Mouse (Mus musculus): ENCODE measurements around the gene Prss50. TPM values are rescaled to one million over a fixed set of nuclear protein-coding genes. Genes with fewer than 3 reads are reported as not detected.

The Prss50 gene
- polyA plus RNA-seq, 1 experiment from 2014 or later = 0.94 TPM

Other genes starting within 250 kb of the Prss50 start
- 60.0 and 61.4 TPM in 2 replicates for gene Nradd, start 233.5 kb upstream of the Prss50 start, polyA plus RNA-seq (2015; fragmentation: Nextera tagmentation; extraction: Ambion mirVana)
- gene Nbeal2, start 203.8 kb upstream of the Prss50 start, polyA plus RNA-seq (2015; fragmentation: Nextera tagmentation; extraction: Ambion mirVana) = 4.8 and 5.0 TPM in 2 replicates
- gene Ccdc12, start 201.5 kb upstream of the Prss50 start, polyA plus RNA-seq (2015; fragmentation: Nextera tagmentation; extraction: Ambion mirVana) = 154 and 155 TPM in 2 replicates
- 1.5 and 3.6 TPM in 2 replicates for gene Myl3, start 116.1 kb upstream of the Prss50 start, polyA plus RNA-seq (2015; fragmentation: Nextera tagmentation; extraction: Ambion mirVana)
- gene Pth1r, start 110.8 kb upstream of the Prss50 start, polyA plus RNA-seq (2015; fragmentation: Nextera tagmentation; extraction: Ambion mirVana) = 98.8 and 108 TPM in 2 replicates
- not detected in 2 replicates for gene Prss42, start 59.8 kb upstream of the Prss50 start, polyA plus RNA-seq (2015; fragmentation: Nextera tagmentation; extraction: Ambion mirVana)
- not detected in 2 replicates for gene Prss44, start 44.0 kb upstream of the Prss50 start, polyA plus RNA-seq (2015; fragmentation: Nextera tagmentation; extraction: Ambion mirVana)
- not detected in 2 replicates for gene Prss43, start 31.3 kb upstream of the Prss50 start, polyA plus RNA-seq (2015; fragmentation: Nextera tagmentation; extraction: Ambion mirVana)
- gene Prss45, start 23.4 kb upstream of the Prss50 start, polyA plus RNA-seq (2015; fragmentation: Nextera tagmentation; extraction: Ambion mirVana) = not detected in 2 replicates
- gene Prss46, start 13.5 kb upstream of the Prss50 start, polyA plus RNA-seq (2015; fragmentation: Nextera tagmentation; extraction: Ambion mirVana) = not detected in 2 replicates
- 5.8 and 6.1 TPM in 2 replicates for gene Als2cl, start 21.9 kb downstream of the Prss50 start, polyA plus RNA-seq (2015; fragmentation: Nextera tagmentation; extraction: Ambion mirVana)
- 1.9 and 2.1 TPM in 2 replicates for gene Tmie, start 22.1 kb downstream of the Prss50 start, polyA plus RNA-seq (2015; fragmentation: Nextera tagmentation; extraction: Ambion mirVana)
- gene Fam240a, start 58.9 kb downstream of the Prss50 start, polyA plus RNA-seq (2015; fragmentation: Nextera tagmentation; extraction: Ambion mirVana) = not detected in 2 replicates
- gene Tdgf1, start 88.2 kb downstream of the Prss50 start, polyA plus RNA-seq (2015; fragmentation: Nextera tagmentation; extraction: Ambion mirVana) = not detected in 2 replicates
- 0.18 and 0.21 TPM in 2 replicates for gene Lrrc2, start 93.6 kb downstream of the Prss50 start, polyA plus RNA-seq (2015; fragmentation: Nextera tagmentation; extraction: Ambion mirVana)
- 0.44 and 1.2 TPM in 2 replicates for gene Rtp3, start 132.6 kb downstream of the Prss50 start, polyA plus RNA-seq (2015; fragmentation: Nextera tagmentation; extraction: Ambion mirVana)
- gene Ltf, start 161.3 kb downstream of the Prss50 start, polyA plus RNA-seq (2015; fragmentation: Nextera tagmentation; extraction: Ambion mirVana) = 1.8 and 3.1 TPM in 2 replicates
- gene Ccrl2, start 199.6 kb downstream of the Prss50 start, polyA plus RNA-seq (2015; fragmentation: Nextera tagmentation; extraction: Ambion mirVana) = 0.96 and 1.2 TPM in 2 replicates

All from kidney, embryonic 16.5 days (tissue).